Comparison of ENCODE assay signal across 9 mouse cellular contexts in the genomic region with DNA sequence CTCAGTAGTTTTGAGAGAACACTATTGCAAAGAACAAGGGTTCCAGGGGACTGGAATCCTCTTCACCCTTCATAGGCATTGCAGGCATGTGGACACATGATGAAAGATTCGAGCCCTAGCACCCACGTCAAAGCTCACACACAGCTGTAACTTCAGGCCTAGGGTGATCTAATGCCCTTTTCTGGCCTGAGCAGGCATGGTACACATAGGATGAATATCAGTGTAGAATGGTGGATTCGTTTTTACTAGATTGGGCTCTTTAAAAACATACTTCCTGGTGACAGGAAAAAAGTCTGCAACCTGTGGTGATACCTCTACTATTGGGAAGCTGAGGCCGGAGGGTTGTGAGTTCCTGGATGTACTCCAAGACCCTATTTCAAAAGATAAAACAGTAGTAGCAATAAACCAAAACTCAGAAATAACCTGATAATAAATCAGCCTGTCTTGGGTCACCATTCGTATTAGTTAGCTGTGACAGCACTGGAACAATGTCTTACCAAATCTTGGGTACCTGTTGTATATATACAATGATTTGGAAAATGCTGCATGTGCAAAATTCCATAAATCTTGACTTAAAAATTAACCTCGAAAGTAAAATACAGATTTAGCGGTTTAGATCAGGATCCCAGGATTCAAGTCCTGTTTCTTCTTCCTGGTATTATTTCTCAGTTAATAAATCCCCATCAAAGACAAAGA. TPM values are rescaled to one million over a fixed set of nuclear protein-coding genes. Genes with fewer than 3 reads are reported as not detected.
A peak's percentile ranks its signal among the peaks of the same experiment; 100 is the strongest.
DNase-seq lines count a peak whose midpoint lies in the region; ATAC-seq and TF ChIP-seq lines count a peak whose summit lies in the region.
"Had no signal": no experiment of that assay in that cellular context is flagged by ENCODE, and none has a peak within 500 bp of the region (broad histone marks: within the 10 kb centered on the region; RNA-seq: fewer than 3 reads in every experiment).

No protein-coding gene starts in this region.

- 22% methylated on average over 7 of the region's 7 CpGs for WGBS in heart, embryonic 13.5 days
- 40% methylated on average over 7 of the region's 7 CpGs for WGBS in hindbrain, embryonic 11.5 days
- 39% methylated on average over 7 of the region's 7 CpGs for WGBS in midbrain, embryonic 13.5 days

- peaks cover 13% of the 10 kb centered on the region for H3K27me3 ChIP-seq in heart, embryonic 13.5 days (replicated peaks)
- H3K27me3 ChIP-seq in G1E (ENCODE audit: insufficient read depth, low read length), result peaks cover 11% of the 10 kb centered on the region
- no peaks in the 10 kb centered on the region for H3K27me3 ChIP-seq in hindbrain, embryonic 11.5 days (ENCODE audit: control insufficient read depth, insufficient read depth, low read length)
- no peaks in the 10 kb centered on the region for H3K27me3 ChIP-seq in midbrain, embryonic 13.5 days

- peaks cover 36% of the 10 kb centered on the region for H3K36me3 ChIP-seq in heart, embryonic 13.5 days
- H3K36me3 ChIP-seq in G1E (replicated peaks), result peaks cover 31% of the 10 kb centered on the region
- no peaks in the 10 kb centered on the region for H3K36me3 ChIP-seq in hindbrain, embryonic 11.5 days (ENCODE audit: control insufficient read depth, insufficient read depth, low read length)
- H3K36me3 ChIP-seq in midbrain, embryonic 13.5 days, result peaks cover 20% of the 10 kb centered on the region

- H3K27ac ChIP-seq in heart, embryonic 13.5 days (replicated peaks), result peak overlapping the region; percentile 91
- no peak overlapping the region for H3K27ac ChIP-seq in hindbrain, embryonic 11.5 days (ENCODE audit: low read depth, low read length)
- peak overlapping the region; percentile 93; the same call in 1 of the 2 replicates for H3K27ac ChIP-seq in midbrain, embryonic 13.5 days

- no peak for TF ChIP-seq CTCF in G1E (IDR thresholded peaks at IDR 0.05; ENCODE audit: low read depth, low read length)

- H3K4me2 ChIP-seq in heart, embryonic 13.5 days, result peak overlapping the region; percentile 72
- H3K4me2 ChIP-seq in hindbrain, embryonic 11.5 days (replicated peaks; ENCODE audit: low read depth, low read length), result peak overlapping the region; percentile 50
- H3K4me2 ChIP-seq in midbrain, embryonic 13.5 days (replicated peaks), result peak overlapping the region; percentile 66

- no peak for DNase-seq in heart, adult 9 months (ENCODE audit: low spot score in 2 of 2)
- no peak for DNase-seq in G1E (ENCODE audit: low spot score)
- DNase-seq in hindbrain, embryonic 11.5 days (ENCODE audit: low spot score), result peak; percentile 12
- DNase-seq in right cerebral cortex, postnatal 25 days, result no peak
- no peak for DNase-seq in layer of hippocampus, postnatal 14 days (ENCODE audit: low spot score in 2 of 2)
- DNase-seq in adrenal gland, postnatal 14 days, result no peak

- peak overlapping the region; percentile 87 for H3K9ac ChIP-seq in heart, embryonic 13.5 days
- H3K9ac ChIP-seq in hindbrain, embryonic 11.5 days (ENCODE audit: low read depth, low read length), result peak overlapping the region; percentile 81
- peak overlapping the region; percentile 84 for H3K9ac ChIP-seq in midbrain, embryonic 13.5 days (replicated peaks)

- H3K4me3 ChIP-seq in heart, embryonic 13.5 days, result peak overlapping the region; percentile 73
- H3K4me3 ChIP-seq in G1E (ENCODE audit: low read depth, low read length), result peak overlapping the region; percentile 92
- peak overlapping the region; percentile 63 for H3K4me3 ChIP-seq in hindbrain, embryonic 11.5 days (ENCODE audit: low read depth, low read length)
- peak overlapping the region; percentile 78 for H3K4me3 ChIP-seq in midbrain, embryonic 13.5 days (replicated peaks)

- no peak for ATAC-seq in heart, embryonic 13.5 days (ENCODE audit: extremely low read depth, insufficient number of reproducible peaks, low FRiP score, low TSS enrichment)
- no peak; the same call in 1 of the 2 replicates for ATAC-seq in G1E (ENCODE audit: extremely low read depth, insufficient number of reproducible peaks, low FRiP score, poor library complexity, severe bottlenecking)
- no peak for ATAC-seq in hindbrain, embryonic 11.5 days (ENCODE audit: low FRiP score)
- no peak for ATAC-seq in midbrain, embryonic 13.5 days

- peaks cover 14% of the 10 kb centered on the region for H3K4me1 ChIP-seq in heart, embryonic 13.5 days
- H3K4me1 ChIP-seq in G1E (ENCODE audit: insufficient read depth, low read depth, low read length), result peaks cover 19% of the 10 kb centered on the region
- H3K4me1 ChIP-seq in hindbrain, embryonic 11.5 days (replicated peaks; ENCODE audit: control insufficient read depth, insufficient read depth, low read length), result no peaks in the 10 kb centered on the region; the same call in none of the 2 replicates
- H3K4me1 ChIP-seq in midbrain, embryonic 13.5 days (replicated peaks), result peaks cover 15% of the 10 kb centered on the region

- no peaks in the 10 kb centered on the region for H3K9me3 ChIP-seq in heart, embryonic 13.5 days
- H3K9me3 ChIP-seq in G1E (replicated peaks), result no peaks in the 10 kb centered on the region
- no peaks in the 10 kb centered on the region for H3K9me3 ChIP-seq in hindbrain, embryonic 11.5 days (ENCODE audit: control insufficient read depth, low read length)
- H3K9me3 ChIP-seq in midbrain, embryonic 13.5 days, result no peaks in the 10 kb centered on the region

RNA-seq across cellular contexts. Expression of gene Tmem126a, which starts 0.7 kb away (rescaled TPM):
- polyA plus RNA-seq in heart, embryonic 13.5 days (2015; fragmentation: Nextera tagmentation; extraction: Ambion mirVana), result 105 and 119 TPM in 2 replicates
- total RNA-seq in G1E (2014; fragmentation: Nextera tagmentation) (56.7 and 65.5 TPM in 2 replicates), G1E (2017) (95.8 and 106 TPM in 2 replicates)
- 68.5 and 73.5 TPM in 2 replicates for polyA plus RNA-seq in G1E (2012)
- polyA plus RNA-seq in hindbrain, embryonic 11.5 days (2014; fragmentation: Nextera tagmentation; extraction: Ambion mirVana), result 120 and 122 TPM in 2 replicates
- 134 and 140 TPM in 2 replicates for polyA plus RNA-seq in midbrain, embryonic 13.5 days (2015; fragmentation: Nextera tagmentation; extraction: Ambion mirVana)
- 10 to 100 TPM; 42.4 to 44.7 TPM for total RNA-seq in layer of hippocampus, postnatal 14 days (2021)
- total RNA-seq in adrenal gland, postnatal 14 days (2021), result 66.4 and 68.2 TPM in 2 replicates

RNA-seq across cellular contexts. Expression of gene Crebzf, which starts 13.8 kb away (rescaled TPM):
- 18.9 and 19.0 TPM in 2 replicates for polyA plus RNA-seq in heart, embryonic 13.5 days (2015; fragmentation: Nextera tagmentation; extraction: Ambion mirVana)
- 117 and 139 TPM in 2 replicates for total RNA-seq in G1E (2014; fragmentation: Nextera tagmentation)
- total RNA-seq in G1E (2017), result 114 and 120 TPM in 2 replicates
- 110 and 130 TPM in 2 replicates for polyA plus RNA-seq in G1E (2012)
- polyA plus RNA-seq in hindbrain, embryonic 11.5 days (2014; fragmentation: Nextera tagmentation; extraction: Ambion mirVana), result 48.8 and 59.3 TPM in 2 replicates
- polyA plus RNA-seq in midbrain, embryonic 13.5 days (2015; fragmentation: Nextera tagmentation; extraction: Ambion mirVana), result 34.1 and 39.5 TPM in 2 replicates
- 10 to 100 TPM; 70.6 to 83.1 TPM for total RNA-seq in layer of hippocampus, postnatal 14 days (2021)
- 64.3 and 77.7 TPM in 2 replicates for total RNA-seq in adrenal gland, postnatal 14 days (2021)

RNA-seq across cellular contexts. Expression of gene Tmem126b, which starts 19.5 kb away (rescaled TPM):
- 29.2 and 32.1 TPM in 2 replicates for polyA plus RNA-seq in heart, embryonic 13.5 days (2015; fragmentation: Nextera tagmentation; extraction: Ambion mirVana)
- total RNA-seq in G1E (2014; fragmentation: Nextera tagmentation) (17.5 and 17.8 TPM in 2 replicates), G1E (2017) (20.6 and 30.4 TPM in 2 replicates)
- polyA plus RNA-seq in G1E (2012), result 4.0 and 4.1 TPM in 2 replicates
- 42.7 and 42.9 TPM in 2 replicates for polyA plus RNA-seq in hindbrain, embryonic 11.5 days (2014; fragmentation: Nextera tagmentation; extraction: Ambion mirVana)
- polyA plus RNA-seq in midbrain, embryonic 13.5 days (2015; fragmentation: Nextera tagmentation; extraction: Ambion mirVana), result 46.4 and 46.7 TPM in 2 replicates
- 10 to 100 TPM; 22.2 to 25.7 TPM for total RNA-seq in layer of hippocampus, postnatal 14 days (2021)
- total RNA-seq in adrenal gland, postnatal 14 days (2021), result 20.6 and 21.4 TPM in 2 replicates

RNA-seq across cellular contexts. Expression of gene Dlg2, which starts 20.2 kb away (rescaled TPM):
- 7.2 and 10.8 TPM in 2 replicates for polyA plus RNA-seq in heart, embryonic 13.5 days (2015; fragmentation: Nextera tagmentation; extraction: Ambion mirVana)
- total RNA-seq in G1E (2014; fragmentation: Nextera tagmentation), result 0.68 TPM in 1 of 2 replicates, not detected in the other
- total RNA-seq in G1E (2017), result 0.35 and 0.49 TPM in 2 replicates
- polyA plus RNA-seq in G1E (2012), result not detected in 2 replicates
- polyA plus RNA-seq in hindbrain, embryonic 11.5 days (2014; fragmentation: Nextera tagmentation; extraction: Ambion mirVana), result 2.1 and 3.1 TPM in 2 replicates
- polyA plus RNA-seq in midbrain, embryonic 13.5 days (2015; fragmentation: Nextera tagmentation; extraction: Ambion mirVana), result 13.0 and 13.9 TPM in 2 replicates
- 100 to 1,000 TPM; 273 to 318 TPM for total RNA-seq in layer of hippocampus, postnatal 14 days (2021)
- total RNA-seq in adrenal gland, postnatal 14 days (2021), result 52.8 and 71.9 TPM in 2 replicates

RNA-seq across cellular contexts. Expression of gene Ccdc89, which starts 29.9 kb away (rescaled TPM):
- polyA plus RNA-seq in heart, embryonic 13.5 days (2015; fragmentation: Nextera tagmentation; extraction: Ambion mirVana), result 0.72 and 1.0 TPM in 2 replicates
- total RNA-seq in G1E (2014; fragmentation: Nextera tagmentation) (not detected in 2 replicates), G1E (2017) (0.05 and 0.06 TPM in 2 replicates)
- not detected in 2 replicates for polyA plus RNA-seq in G1E (2012)
- polyA plus RNA-seq in hindbrain, embryonic 11.5 days (2014; fragmentation: Nextera tagmentation; extraction: Ambion mirVana), result 3.2 and 3.5 TPM in 2 replicates
- 2.8 and 2.9 TPM in 2 replicates for polyA plus RNA-seq in midbrain, embryonic 13.5 days (2015; fragmentation: Nextera tagmentation; extraction: Ambion mirVana)
- total RNA-seq in layer of hippocampus, postnatal 14 days (2021), result under 1 TPM; 0.83 to 0.97 TPM
- 0.37 and 0.68 TPM in 2 replicates for total RNA-seq in adrenal gland, postnatal 14 days (2021)
- polyA plus RNA-seq: inflammation-experienced regulatory T-cells, adult 6 months had no signal
